Mouse (Mus musculus) forelimb bud, embryonic 11.5 days (tissue): ENCODE results near the gene Tpm3.
A peak's percentile ranks its signal among the peaks of the same experiment; 100 is the strongest.

Source experiments
- DNase-seq: peaks from one replicate; pipeline ENCODE4 v3.0.0-alpha.2; 2012; ENCODE audit warnings: low read depth, low spot score

The Tpm3 gene

DNA sequence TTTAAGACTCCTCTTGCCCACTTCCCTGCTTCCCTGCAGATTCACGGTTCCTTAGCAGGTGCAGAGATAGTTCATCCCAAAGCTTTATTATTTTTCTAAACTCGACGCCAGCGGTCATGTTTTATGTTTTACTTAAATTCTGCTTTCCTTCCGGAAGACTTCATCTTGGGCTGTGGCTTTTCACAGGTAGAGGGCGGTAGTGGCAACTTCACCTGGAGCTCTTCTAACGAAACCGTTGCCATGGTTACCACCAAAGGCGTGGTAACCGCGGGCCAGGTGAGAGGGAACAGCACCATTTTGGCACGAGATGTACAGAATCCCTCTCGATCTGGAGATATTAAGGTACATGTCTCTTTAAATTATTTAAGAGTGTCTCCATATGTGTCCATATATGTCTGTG lies 64.2 kb downstream of the Tpm3 start:
- DNase-seq = peak; percentile 12

GRCm38 (mm10) chr3:90137606-90138005 lies 65.2 kb downstream of the Tpm3 start:
- DNase-seq = no peak

- DNase-seq = no peak
Measured at GRCm38 (mm10) chr3:90139962-90140361, 67.5 kb downstream of the Tpm3 start.

DNA sequence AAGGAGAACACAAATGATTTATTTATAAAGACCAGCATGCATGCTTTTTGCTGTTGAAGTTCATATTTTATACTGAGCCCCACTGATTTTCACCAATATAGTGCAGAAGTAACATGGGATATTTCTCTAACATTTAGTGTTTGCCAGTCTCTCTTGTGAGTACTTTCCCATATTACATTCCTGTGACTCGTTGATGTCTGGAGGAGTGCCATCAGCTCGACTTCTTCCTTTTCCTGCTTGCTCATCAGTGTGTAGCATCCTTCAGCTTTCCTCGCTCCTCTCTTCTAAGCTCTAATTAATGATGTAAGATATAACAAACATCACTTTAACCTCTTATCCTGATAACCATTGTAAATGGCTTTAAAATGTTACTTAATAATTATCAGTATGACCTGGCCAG lies 73.0 kb downstream of the Tpm3 start:
- no peak for DNase-seq

GRCm38 (mm10) chr3:90146651-90147050 lies 74.2 kb downstream of the Tpm3 start:
- no peak for DNase-seq
